Mouse (Mus musculus) ES-E14 (cell line): ENCODE results near the gene Ilf2.

ENCODE experiments used
- CHD2 ChIP-seq: IDR thresholded peaks from 2 replicates; pipeline ENCODE4 v1.6.1; 2014; ENCODE audit warnings: mild to moderate bottlenecking, low read depth, low read length, inconsistent platforms
- HCFC1 ChIP-seq: IDR thresholded peaks from 2 replicates; pipeline ENCODE4 v1.6.1; 2012; ENCODE audit warnings: low read length, inconsistent platforms, borderline replicate concordance; ENCODE audit not compliant: insufficient read depth
- MAFK ChIP-seq: IDR thresholded peaks from 2 replicates; pipeline ENCODE4 v1.6.1; 2014; ENCODE audit warnings: mild to moderate bottlenecking, low read depth, low read length, inconsistent platforms; ENCODE audit not compliant: insufficient read depth
- ZC3H11A ChIP-seq: IDR thresholded peaks from 2 replicates; pipeline ENCODE4 v1.6.1; 2012; ENCODE audit warnings: low read depth, mild to moderate bottlenecking, inconsistent platforms, low read length, borderline replicate concordance

GRCm38 (mm10) chr3:90515242-90515641, 39.3 kb downstream of the Ilf2 start:
- TF ChIP-seq CHD2 (no peak), MAFK (no peak), HCFC1 (no peak), ZC3H11A (no peak)
